Mouse (Mus musculus): Measurements from ENCODE around the gene Tradd.

Gene Tradd

GRCm38 (mm10) chr8:105269461-105269947 lies 5.1 kb upstream of the Tradd start, which contains the start of gene Hsf4:
Gene Hsf4 (plus strand): TSS chr8:105269801.
- peak; percentile 19 for DNase-seq

DNA sequence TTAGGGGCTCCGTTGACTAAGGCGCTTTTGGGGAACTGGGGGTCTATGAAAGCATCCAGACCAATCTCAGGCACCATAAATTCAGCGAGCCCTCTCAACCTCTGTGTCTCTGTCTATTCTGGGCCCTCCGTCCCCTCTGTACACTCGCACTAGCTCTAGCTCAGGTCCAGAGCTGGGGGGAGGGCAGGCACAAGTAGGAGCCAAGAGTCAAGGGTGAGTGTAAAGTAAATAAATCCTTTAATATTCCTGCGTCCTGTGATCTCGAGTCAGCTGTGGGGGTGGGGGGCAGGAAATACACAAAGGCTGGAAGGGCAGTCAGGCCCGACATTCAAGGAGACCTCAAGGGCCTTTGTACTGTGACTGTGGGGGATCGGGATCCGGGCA lies 4.7 kb upstream of the Tradd start:
- no peak for DNase-seq

DNA sequence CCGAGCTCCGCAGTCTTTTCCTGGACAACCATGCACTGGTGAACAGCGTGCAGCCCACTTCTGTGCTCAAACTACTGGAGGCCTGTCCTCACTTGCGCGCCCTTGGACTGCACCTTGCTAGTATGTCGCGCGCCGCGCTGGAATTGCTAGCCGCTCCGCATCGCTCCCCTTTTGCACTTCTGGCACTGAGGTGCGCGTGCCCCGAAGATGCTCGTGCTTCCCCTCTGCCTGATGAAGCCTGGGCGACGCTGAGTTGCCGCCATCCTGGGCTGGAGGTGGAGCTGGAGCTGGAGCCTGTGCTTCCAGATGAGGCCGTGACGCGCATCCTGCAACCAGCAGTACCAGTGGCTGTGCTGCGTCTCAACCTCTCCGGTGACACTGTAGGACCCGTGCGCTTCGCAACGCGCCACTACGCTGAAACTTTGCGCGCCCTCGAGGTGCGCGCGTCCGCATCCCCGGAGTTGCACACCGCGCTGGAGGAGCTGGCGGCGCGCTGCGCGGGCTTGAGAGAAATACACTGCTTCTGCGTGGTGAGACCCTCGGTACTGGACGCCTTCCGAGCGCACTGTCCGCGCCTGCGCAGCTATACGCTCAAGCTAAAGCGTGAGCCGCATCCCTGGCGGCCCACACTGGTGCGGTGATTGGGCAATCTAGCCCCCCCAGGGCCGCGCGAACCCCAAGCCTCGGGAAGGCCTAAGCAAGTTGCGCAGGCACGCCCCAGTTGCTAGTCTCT lies 4.1 kb upstream of the Tradd start:
- peak; percentile 84 for DNase-seq

- DNase-seq = no peak
Measured at GRCm38 (mm10) chr8:105266775-105267174, 2.4 kb upstream of the Tradd start.

DNA sequence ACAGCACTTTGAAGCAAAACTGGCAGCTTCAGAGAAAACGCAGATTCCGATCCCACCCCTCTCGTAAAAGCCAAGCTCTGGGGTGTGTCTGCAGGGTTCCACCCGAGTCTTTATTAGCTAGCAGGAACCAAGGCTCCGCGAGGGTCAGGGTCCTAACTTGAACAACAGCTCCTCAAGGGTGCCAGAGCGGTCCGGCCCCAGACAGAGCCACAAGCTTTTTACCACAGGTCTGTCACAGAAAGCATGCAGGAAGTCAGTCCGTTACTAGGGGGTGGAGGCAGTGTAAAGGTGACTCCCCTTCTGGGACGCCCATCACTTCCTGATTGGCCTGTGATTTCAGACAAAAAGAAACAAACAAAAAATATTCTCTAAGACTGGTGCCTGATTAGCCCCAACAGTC lies 719 bp upstream of the Tradd start:
- DNase-seq = no peak

DNA sequence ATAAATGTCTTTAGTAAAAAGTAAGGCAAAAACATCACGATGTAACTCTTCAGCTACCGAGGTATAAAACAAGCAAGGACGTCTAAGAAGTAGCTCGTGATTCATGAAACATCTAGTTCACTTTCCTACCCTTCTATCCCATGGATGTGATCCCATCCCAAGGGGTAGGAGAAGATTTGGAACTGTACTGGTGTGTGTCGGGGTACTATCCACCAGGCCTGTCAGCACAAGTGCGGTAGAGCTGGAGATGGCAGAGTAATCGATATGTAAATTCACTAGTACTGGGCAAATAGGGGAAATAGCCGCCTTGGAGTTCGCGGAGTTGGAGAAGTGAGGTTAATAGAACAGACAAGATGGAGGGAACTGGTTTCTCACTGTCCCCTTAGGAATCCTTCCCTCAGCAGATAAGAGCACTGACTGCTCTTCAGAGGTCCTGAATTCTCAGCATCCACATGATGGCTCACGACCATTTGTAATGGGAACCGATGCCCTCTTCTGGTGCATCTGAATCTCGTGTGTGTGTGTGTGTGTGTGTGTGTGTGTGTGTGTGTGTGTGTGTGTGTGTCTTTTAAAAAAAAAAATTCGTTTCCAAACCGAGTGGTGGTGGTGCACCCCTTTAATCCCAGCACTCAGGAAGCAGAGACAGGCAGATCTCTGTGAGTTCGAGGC lies 1.0 kb downstream of the Tradd start:
- DNase-seq = no peak

DNA sequence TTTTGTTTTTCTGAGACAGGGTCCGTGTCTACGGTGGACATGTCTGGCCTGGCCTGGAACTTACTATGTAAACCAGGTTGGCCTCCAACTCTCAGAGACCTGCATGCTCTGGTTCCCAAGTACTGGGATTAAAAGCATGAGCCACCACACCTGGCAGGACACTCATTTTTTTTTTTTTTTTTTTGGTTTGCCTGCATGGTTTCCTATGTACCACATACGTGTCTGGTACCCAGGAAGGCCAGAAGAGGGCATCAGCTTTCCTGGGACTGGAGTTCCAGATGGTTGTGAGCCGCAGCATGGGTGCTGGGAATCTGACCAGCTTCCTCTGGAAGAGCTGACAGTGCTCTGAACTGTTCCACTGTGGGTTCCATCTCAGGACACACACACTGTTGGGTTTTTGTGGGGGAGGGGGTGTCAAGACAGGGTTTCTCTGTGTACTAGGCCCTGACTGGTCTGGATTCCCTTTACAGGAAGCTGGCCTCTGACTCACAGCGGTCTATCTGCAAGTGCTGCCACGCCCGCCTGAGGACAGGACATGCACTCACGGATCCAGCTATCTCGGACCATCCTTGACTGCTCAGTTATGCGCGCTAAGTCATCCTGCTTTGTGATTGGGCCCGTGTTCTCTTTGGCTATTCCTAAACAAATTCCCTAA lies 3.0 kb downstream of the Tradd start:
- no peak for DNase-seq

DNA sequence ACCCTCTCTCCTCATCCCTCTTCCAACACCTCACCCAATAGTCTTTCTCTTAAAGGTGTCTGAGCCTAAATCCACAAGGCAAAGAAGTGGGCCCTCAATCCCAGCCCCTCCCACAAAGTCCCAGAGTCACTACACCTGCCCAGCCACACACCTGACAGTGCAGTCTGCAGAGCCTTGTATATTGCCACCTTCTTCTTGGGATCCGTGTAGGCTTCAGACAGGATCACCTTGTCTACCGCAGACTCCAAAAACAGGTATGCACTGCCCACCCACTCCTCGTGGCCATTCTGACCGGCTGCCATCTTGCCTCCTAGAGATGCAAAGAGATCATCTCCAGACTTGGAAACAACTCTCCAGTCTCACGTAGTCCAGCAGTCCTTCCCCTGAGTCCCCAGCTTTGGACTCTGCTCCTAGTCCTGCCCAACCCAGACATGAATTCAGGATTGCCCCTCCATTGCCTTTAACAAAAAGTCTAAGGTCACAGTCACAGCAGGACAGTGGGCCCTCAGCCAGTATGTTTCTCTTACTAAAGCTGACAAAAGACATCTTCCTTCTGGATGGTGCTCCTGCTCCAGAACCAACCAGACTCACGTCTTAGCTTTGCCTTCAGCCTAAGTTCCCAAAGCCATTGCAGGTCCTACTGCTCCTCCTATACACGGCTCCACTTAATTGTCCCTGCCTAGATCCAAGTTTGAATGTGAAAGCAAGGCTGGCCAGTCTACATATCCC lies 3.9 kb downstream of the Tradd start:
- no peak for DNase-seq

DNA sequence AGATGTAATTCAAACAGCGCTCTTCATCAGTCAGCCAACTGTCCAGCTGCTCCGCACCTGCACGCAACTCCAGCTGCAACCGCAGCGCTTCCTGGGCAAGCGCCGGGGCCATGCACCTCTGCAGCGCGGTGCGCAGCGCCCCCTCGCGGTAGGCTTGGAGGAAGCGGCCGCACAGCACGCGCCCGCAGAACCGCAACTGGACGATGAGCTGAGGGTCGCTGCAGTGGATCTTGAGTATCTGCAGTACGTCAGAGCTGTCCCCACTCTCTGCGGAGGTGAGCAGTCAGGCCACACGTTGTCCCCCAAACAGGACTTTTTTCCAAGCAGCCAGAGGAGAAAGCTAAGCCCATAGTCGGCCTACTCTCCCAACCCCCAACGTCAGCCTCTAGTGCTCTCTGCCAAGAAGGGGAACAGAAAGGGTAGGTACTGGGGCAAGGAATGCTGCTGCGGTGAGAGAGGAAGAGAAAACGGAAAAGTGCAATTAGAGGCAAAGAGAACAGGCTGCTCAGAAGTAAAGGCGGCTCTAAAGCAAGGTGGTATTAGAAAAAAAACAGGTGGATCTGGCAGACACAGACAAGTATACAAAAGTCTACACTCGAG lies 4.6 kb downstream of the Tradd start:
- DNase-seq = peak; percentile 76

DNA sequence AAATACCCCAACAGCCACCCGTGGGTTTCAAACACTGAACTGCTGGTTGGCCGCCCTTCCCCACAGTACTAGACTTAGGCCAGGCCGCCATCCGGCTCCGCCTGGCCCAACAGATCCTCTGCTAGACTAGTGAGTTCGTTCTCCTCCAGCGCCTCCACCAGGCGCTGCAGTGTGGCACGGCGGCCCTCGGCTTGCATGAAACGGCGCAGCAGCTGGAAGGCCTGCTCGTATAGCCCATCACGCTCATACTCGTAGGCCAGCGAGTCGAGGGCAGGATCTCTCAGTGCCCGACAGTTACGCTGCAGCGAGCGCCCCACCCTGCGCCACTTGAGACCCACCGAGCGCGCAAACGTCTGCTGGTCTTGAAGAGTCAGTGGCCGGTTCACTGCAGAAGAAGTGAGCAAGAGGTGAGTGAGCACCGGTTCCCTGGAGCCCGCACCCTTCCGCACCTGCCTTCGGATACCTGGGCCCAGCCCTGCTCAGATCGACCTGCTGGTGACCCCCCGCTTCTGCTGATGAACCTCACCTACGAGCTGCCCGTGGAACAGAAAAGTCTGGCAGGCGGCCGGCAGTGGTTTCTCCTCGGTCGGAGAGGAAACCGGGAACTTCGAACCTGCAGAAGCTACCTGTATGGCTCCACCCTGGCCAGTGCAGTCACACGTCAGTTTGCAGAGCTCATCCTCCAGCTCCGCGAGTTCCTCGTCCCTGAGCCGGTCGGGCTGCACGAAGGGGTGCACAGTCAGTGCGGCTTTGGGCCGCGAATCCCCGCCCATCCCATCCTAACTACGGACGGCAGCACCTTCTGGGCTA lies 5.3 kb downstream of the Tradd start:
- DNase-seq = peak; percentile 45

- no peak for DNase-seq
Measured at GRCm38 (mm10) chr8:105257318-105258114, 6.9 kb downstream of the Tradd start.

- peak; percentile 38 for DNase-seq
Measured at GRCm38 (mm10) chr8:105254966-105255350, 9.5 kb downstream of the Tradd start, which contains the start of gene B3gnt9. Gene B3gnt9 (minus strand): TSS chr8:105255153.

- peak; percentile 95 for DNase-seq
Measured at GRCm38 (mm10) chr8:105254152-105254965, 10.1 kb downstream of the Tradd start.

GRCm38 (mm10) chr8:105253766-105254151 lies 10.7 kb downstream of the Tradd start:
- DNase-seq = no peak

DNA sequence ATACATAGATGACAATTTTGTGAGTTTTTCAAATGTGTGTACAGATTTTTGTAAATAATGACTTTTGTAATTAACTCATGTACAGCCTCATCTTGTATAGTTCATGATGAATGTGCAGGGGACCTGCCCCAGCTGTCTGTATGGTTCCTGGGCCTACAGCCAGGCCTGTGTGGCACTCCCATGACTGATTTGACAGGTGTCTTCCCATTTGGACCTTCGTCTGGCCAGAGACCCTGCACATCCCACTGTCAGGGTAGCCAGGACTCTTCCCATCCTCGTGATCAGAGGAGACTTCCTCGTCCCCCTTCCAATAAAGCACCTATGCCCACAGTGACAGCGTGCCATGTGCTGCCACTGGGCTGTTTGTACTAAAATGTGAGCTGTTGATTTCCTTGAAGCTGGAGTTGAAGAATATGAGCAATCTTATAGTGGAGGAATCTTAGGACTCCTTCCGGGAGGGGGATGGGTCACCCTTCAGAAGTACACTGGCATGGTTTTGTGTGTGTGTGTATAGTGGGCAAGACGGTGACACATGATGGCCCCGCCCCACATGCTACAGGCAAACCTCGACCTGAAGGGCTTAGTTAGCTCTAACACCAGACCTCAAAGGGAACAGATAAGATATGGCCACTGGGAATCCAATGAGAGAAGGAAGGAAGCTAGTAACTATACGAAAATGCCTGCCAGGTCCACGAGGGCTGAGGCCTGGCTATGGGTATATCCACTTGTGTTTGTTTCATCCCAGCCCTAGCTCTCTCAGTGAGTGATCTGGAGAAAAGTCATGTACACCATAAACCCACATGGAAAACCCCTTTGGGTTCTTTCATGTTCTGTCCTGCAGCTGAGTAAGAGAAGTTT lies 11.5 kb downstream of the Tradd start:
- no peak for DNase-seq

GRCm38 (mm10) chr8:105251954-105252353 lies 12.5 kb downstream of the Tradd start:
- no peak for DNase-seq

- DNase-seq = no peak
Measured at GRCm38 (mm10) chr8:105241016-105241415, 23.4 kb downstream of the Tradd start.

- DNase-seq = no peak
Measured at GRCm38 (mm10) chr8:105237442-105238142, 26.8 kb downstream of the Tradd start.

Data from right cerebral cortex, postnatal 14 days (tissue).